8 mouse cellular contexts compared by ENCODE assay signal in genomic region chr15:99470971-99471676, GRCm38 (mm10). TPM values are rescaled to one million over a fixed set of nuclear protein-coding genes. Genes with fewer than 3 reads are reported as not detected.
DNase-seq lines count a peak whose midpoint lies in the region; ATAC-seq and TF ChIP-seq lines count a peak whose summit lies in the region.

No protein-coding gene starts in this region.

- no peak for ATAC-seq in forebrain, embryonic 15.5 days (replicated peaks)
- ATAC-seq in forebrain, embryonic 14.5 days = no peak
- ATAC-seq in hindbrain, embryonic 13.5 days (ENCODE audit: low FRiP score) = no peak
- ATAC-seq in midbrain, embryonic 15.5 days (replicated peaks) = no peak

- peak; percentile 74 for TF ChIP-seq CTCF in bone marrow macrophage, adult 2 months (IDR thresholded peaks at IDR 0.05; ENCODE audit: low read depth, low read length)
- no peak for TF ChIP-seq CTCF in testis, adult 2 months (IDR thresholded peaks at IDR 0.05; ENCODE audit: control insufficient read depth, insufficient read depth, insufficient replicate concordance, low read depth, low read length)

- DNase-seq in forebrain, embryonic 10.5 days (ENCODE audit: extremely low spot score, low spot score) = no peak
- peak; percentile 65 for DNase-seq in forebrain, embryonic 14.5 days (ENCODE audit: low spot score)
- DNase-seq in limb, embryonic 10.5 days (ENCODE audit: low spot score) = peak; percentile 64

- H3K27ac ChIP-seq in forebrain, embryonic 10.5 days = peak overlapping the region; percentile 32; the same call in 1 of the 2 replicates
- H3K27ac ChIP-seq in forebrain, embryonic 15.5 days (replicated peaks) = no peak overlapping the region
- H3K27ac ChIP-seq in bone marrow macrophage, adult 2 months (ENCODE audit: insufficient read depth, low read depth, low read length) = no peak overlapping the region
- H3K27ac ChIP-seq in forebrain, embryonic 14.5 days (ENCODE audit: low read depth, low read length) = no peak overlapping the region
- H3K27ac ChIP-seq in hindbrain, embryonic 13.5 days = peak overlapping the region; percentile 40
- H3K27ac ChIP-seq in limb, embryonic 10.5 days = no peak overlapping the region
- H3K27ac ChIP-seq in midbrain, embryonic 15.5 days = peak overlapping the region; percentile 13; the same call in 1 of the 2 replicates
- H3K27ac ChIP-seq in testis, adult 2 months (ENCODE audit: control insufficient read depth, insufficient read depth, low read depth, low read length) = no peak overlapping the region; the same call in 1 of the 2 replicates

- H3K4me2 ChIP-seq in forebrain, embryonic 15.5 days (replicated peaks) = no peak overlapping the region
- no peak overlapping the region for H3K4me2 ChIP-seq in forebrain, embryonic 14.5 days (ENCODE audit: low read length)
- peak overlapping the region; percentile 34 for H3K4me2 ChIP-seq in hindbrain, embryonic 13.5 days
- H3K4me2 ChIP-seq in midbrain, embryonic 15.5 days = peak overlapping the region; percentile 22; the same call in 1 of the 2 replicates

- 67% methylated on average over 17 of the region's 17 CpGs for WGBS in forebrain, embryonic 10.5 days
- WGBS in forebrain, embryonic 15.5 days = 62% methylated on average over 17 of the region's 17 CpGs
- WGBS in forebrain, embryonic 14.5 days = 65% methylated on average over 17 of the region's 17 CpGs
- WGBS in hindbrain, embryonic 13.5 days = 64% methylated on average over 17 of the region's 17 CpGs
- WGBS in limb, embryonic 10.5 days = 65% methylated on average over 17 of the region's 17 CpGs
- 58% methylated on average over 17 of the region's 17 CpGs for WGBS in midbrain, embryonic 15.5 days

- no peak for TF ChIP-seq POLR2A in bone marrow macrophage, adult 2 months (IDR thresholded peaks at IDR 0.05; ENCODE audit: borderline replicate concordance, low read depth, low read length)
- no peak for TF ChIP-seq POLR2A in testis, adult 2 months (IDR thresholded peaks at IDR 0.05; ENCODE audit: control insufficient read depth, low read depth, low read length)

- no peak overlapping the region for H3K4me3 ChIP-seq in forebrain, embryonic 10.5 days
- H3K4me3 ChIP-seq in forebrain, embryonic 15.5 days = no peak overlapping the region
- no peak overlapping the region for H3K4me3 ChIP-seq in bone marrow macrophage, adult 2 months (ENCODE audit: insufficient read depth, low read length)
- H3K4me3 ChIP-seq in forebrain, embryonic 14.5 days (ENCODE audit: low read depth, low read length) = no peak overlapping the region
- H3K4me3 ChIP-seq in hindbrain, embryonic 13.5 days = no peak overlapping the region
- no peak overlapping the region for H3K4me3 ChIP-seq in limb, embryonic 10.5 days
- H3K4me3 ChIP-seq in midbrain, embryonic 15.5 days = no peak overlapping the region
- peak overlapping the region; percentile 8 for H3K4me3 ChIP-seq in testis, adult 2 months (ENCODE audit: control insufficient read depth, low read depth, low read length)

- H3K27me3 ChIP-seq in forebrain, embryonic 10.5 days (ENCODE audit: poor library complexity, severe bottlenecking) = peaks cover 7% of the 10 kb centered on the region; the same call in 1 of the 2 replicates
- H3K27me3 ChIP-seq in forebrain, embryonic 15.5 days = no peaks in the 10 kb centered on the region
- no peaks in the 10 kb centered on the region for H3K27me3 ChIP-seq in forebrain, embryonic 14.5 days (replicated peaks; ENCODE audit: control insufficient read depth, insufficient read depth, low read length)
- no peaks in the 10 kb centered on the region for H3K27me3 ChIP-seq in hindbrain, embryonic 13.5 days
- no peaks in the 10 kb centered on the region for H3K27me3 ChIP-seq in limb, embryonic 10.5 days (ENCODE audit: low read depth, poor library complexity, severe bottlenecking)
- H3K27me3 ChIP-seq in midbrain, embryonic 15.5 days (replicated peaks) = no peaks in the 10 kb centered on the region
- no peaks in the 10 kb centered on the region for H3K27me3 ChIP-seq in testis, adult 2 months (ENCODE audit: control insufficient read depth, insufficient read depth, low read length)

- H3K4me1 ChIP-seq in forebrain, embryonic 10.5 days = peaks cover 20% of the 10 kb centered on the region
- H3K4me1 ChIP-seq in forebrain, embryonic 15.5 days = peaks cover 14% of the 10 kb centered on the region
- H3K4me1 ChIP-seq in bone marrow macrophage, adult 2 months (ENCODE audit: control insufficient read depth, insufficient read depth, low read length) = peaks cover 6% of the 10 kb centered on the region
- no peaks in the 10 kb centered on the region for H3K4me1 ChIP-seq in forebrain, embryonic 14.5 days (ENCODE audit: control insufficient read depth, insufficient read depth, low read length)
- H3K4me1 ChIP-seq in hindbrain, embryonic 13.5 days (replicated peaks) = peaks cover 29% of the 10 kb centered on the region
- H3K4me1 ChIP-seq in limb, embryonic 10.5 days = peaks cover 14% of the 10 kb centered on the region
- H3K4me1 ChIP-seq in midbrain, embryonic 15.5 days = peaks cover 21% of the 10 kb centered on the region
- H3K4me1 ChIP-seq in testis, adult 2 months (ENCODE audit: control insufficient read depth, insufficient read depth, low read length) = peaks cover 22% of the 10 kb centered on the region

- peaks cover 39% of the 10 kb centered on the region for H3K36me3 ChIP-seq in forebrain, embryonic 10.5 days (replicated peaks)
- H3K36me3 ChIP-seq in forebrain, embryonic 15.5 days = no peaks in the 10 kb centered on the region
- H3K36me3 ChIP-seq in forebrain, embryonic 14.5 days (ENCODE audit: control insufficient read depth, insufficient read depth, low read length) = peaks cover 9% of the 10 kb centered on the region; the same call in 1 of the 2 replicates
- peaks cover 18% of the 10 kb centered on the region for H3K36me3 ChIP-seq in hindbrain, embryonic 13.5 days
- peaks cover 43% of the 10 kb centered on the region for H3K36me3 ChIP-seq in limb, embryonic 10.5 days
- no peaks in the 10 kb centered on the region for H3K36me3 ChIP-seq in midbrain, embryonic 15.5 days (replicated peaks)
- no peaks in the 10 kb centered on the region for H3K36me3 ChIP-seq in testis, adult 2 months (ENCODE audit: control insufficient read depth, insufficient read depth, low read length)

- H3K9me3 ChIP-seq in forebrain, embryonic 10.5 days = peaks cover 5% of the 10 kb centered on the region; the same call in 1 of the 2 replicates
- H3K9me3 ChIP-seq in forebrain, embryonic 15.5 days = no peaks in the 10 kb centered on the region
- no peaks in the 10 kb centered on the region for H3K9me3 ChIP-seq in forebrain, embryonic 14.5 days (replicated peaks; ENCODE audit: control insufficient read depth, low read length)
- H3K9me3 ChIP-seq in hindbrain, embryonic 13.5 days = no peaks in the 10 kb centered on the region
- H3K9me3 ChIP-seq in limb, embryonic 10.5 days (replicated peaks) = peaks cover 3% of the 10 kb centered on the region; the same call in 1 of the 2 replicates
- H3K9me3 ChIP-seq in midbrain, embryonic 15.5 days = no peaks in the 10 kb centered on the region

- no peak overlapping the region for H3K9ac ChIP-seq in forebrain, embryonic 15.5 days (replicated peaks)
- H3K9ac ChIP-seq in forebrain, embryonic 14.5 days (ENCODE audit: low read length) = no peak overlapping the region
- H3K9ac ChIP-seq in hindbrain, embryonic 13.5 days = peak overlapping the region; percentile 24; the same call in 1 of the 2 replicates
- H3K9ac ChIP-seq in midbrain, embryonic 15.5 days = no peak overlapping the region

RNA-seq across cellular contexts. Expression of gene Bcdin3d, which starts 3.4 kb away (rescaled TPM):
- 19.6 and 20.5 TPM in 2 replicates for polyA plus RNA-seq in forebrain, embryonic 10.5 days (2016; fragmentation: Nextera tagmentation; extraction: Ambion mirVana)
- 24.7 and 25.5 TPM in 2 replicates for polyA plus RNA-seq in forebrain, embryonic 15.5 days (2015; fragmentation: Nextera tagmentation; extraction: Ambion mirVana)
- 5.2 and 6.7 TPM in 2 replicates for polyA plus RNA-seq in bone marrow macrophage, adult 2 months (2012; ENCODE audit: insufficient read depth, insufficient read length, missing spikeins)
- polyA plus RNA-seq in forebrain, embryonic 14.5 days (2014; fragmentation: Nextera tagmentation; extraction: Ambion mirVana) = 22.4 and 25.4 TPM in 2 replicates
- polyA plus RNA-seq in hindbrain, embryonic 13.5 days (2015; fragmentation: Nextera tagmentation; extraction: Ambion mirVana) = 22.6 and 23.4 TPM in 2 replicates
- polyA plus RNA-seq in limb, embryonic 10.5 days (2016; fragmentation: Nextera tagmentation; extraction: Ambion mirVana) = 15.9 and 19.4 TPM in 2 replicates
- 21.5 and 23.0 TPM in 2 replicates for polyA plus RNA-seq in midbrain, embryonic 15.5 days (2015; fragmentation: Nextera tagmentation; extraction: Ambion mirVana)
- polyA plus RNA-seq in testis, adult 2 months (2012; rRNA removed) = 4.6 and 4.7 TPM in 2 replicates

RNA-seq across cellular contexts. Expression of gene Nckap5l, which starts 13.6 kb away (rescaled TPM):
- polyA plus RNA-seq in forebrain, embryonic 10.5 days (2016; fragmentation: Nextera tagmentation; extraction: Ambion mirVana) = 10.9 and 13.7 TPM in 2 replicates
- 11.0 and 12.4 TPM in 2 replicates for polyA plus RNA-seq in forebrain, embryonic 15.5 days (2015; fragmentation: Nextera tagmentation; extraction: Ambion mirVana)
- 4.0 and 10.3 TPM in 2 replicates for polyA plus RNA-seq in bone marrow macrophage, adult 2 months (2012; ENCODE audit: insufficient read depth, insufficient read length, missing spikeins)
- 9.1 and 12.4 TPM in 2 replicates for polyA plus RNA-seq in forebrain, embryonic 14.5 days (2014; fragmentation: Nextera tagmentation; extraction: Ambion mirVana)
- polyA plus RNA-seq in hindbrain, embryonic 13.5 days (2015; fragmentation: Nextera tagmentation; extraction: Ambion mirVana) = 12.3 and 13.6 TPM in 2 replicates
- polyA plus RNA-seq in limb, embryonic 10.5 days (2016; fragmentation: Nextera tagmentation; extraction: Ambion mirVana) = 16.3 and 17.4 TPM in 2 replicates
- 13.4 and 15.6 TPM in 2 replicates for polyA plus RNA-seq in midbrain, embryonic 15.5 days (2015; fragmentation: Nextera tagmentation; extraction: Ambion mirVana)
- polyA plus RNA-seq in testis, adult 2 months (2012; rRNA removed) = 3.9 and 4.4 TPM in 2 replicates

RNA-seq across cellular contexts. Expression of gene Faim2, which starts 56.8 kb away (rescaled TPM):
- 0.32 and 0.44 TPM in 2 replicates for polyA plus RNA-seq in forebrain, embryonic 10.5 days (2016; fragmentation: Nextera tagmentation; extraction: Ambion mirVana)
- polyA plus RNA-seq in forebrain, embryonic 15.5 days (2015; fragmentation: Nextera tagmentation; extraction: Ambion mirVana) = 17.0 and 18.9 TPM in 2 replicates
- polyA plus RNA-seq in bone marrow macrophage, adult 2 months (2012; ENCODE audit: insufficient read depth, insufficient read length, missing spikeins) = 0.05 TPM in 1 of 2 replicates, not detected in the other
- 11.6 and 12.7 TPM in 2 replicates for polyA plus RNA-seq in forebrain, embryonic 14.5 days (2014; fragmentation: Nextera tagmentation; extraction: Ambion mirVana)
- polyA plus RNA-seq in hindbrain, embryonic 13.5 days (2015; fragmentation: Nextera tagmentation; extraction: Ambion mirVana) = 16.5 and 16.6 TPM in 2 replicates
- polyA plus RNA-seq in limb, embryonic 10.5 days (2016; fragmentation: Nextera tagmentation; extraction: Ambion mirVana) = 0.26 TPM in 1 of 2 replicates, not detected in the other
- 41.0 and 45.9 TPM in 2 replicates for polyA plus RNA-seq in midbrain, embryonic 15.5 days (2015; fragmentation: Nextera tagmentation; extraction: Ambion mirVana)
- polyA plus RNA-seq in testis, adult 2 months (2012; rRNA removed) = 0.19 and 0.72 TPM in 2 replicates

Comparison
In these comparisons a context has a peak if more than half of its experiments do, and no peak if none do; other contexts are left out.
1. H3K27ac ChIP-seq: peak in forebrain, embryonic 10.5 days (single experiment), hindbrain, embryonic 13.5 days (single experiment) and midbrain, embryonic 15.5 days (single experiment); none in forebrain, embryonic 15.5 days (single experiment), bone marrow macrophage, adult 2 months (single experiment), forebrain, embryonic 14.5 days (single experiment), limb, embryonic 10.5 days (single experiment) and testis, adult 2 months (single experiment).
2. H3K4me2 ChIP-seq: peak in hindbrain, embryonic 13.5 days (single experiment) and midbrain, embryonic 15.5 days (single experiment); none in forebrain, embryonic 15.5 days (single experiment) and forebrain, embryonic 14.5 days (single experiment).